Mouse (Mus musculus): ENCODE measurements around the gene Dyrk3. TPM values are rescaled to one million over a fixed set of nuclear protein-coding genes. Genes with fewer than 3 reads are reported as not detected.

Dyrk3 gene
- polyA plus RNA-seq, 1 experiment = 4.6 TPM

- H3K4me1 ChIP-seq (ENCODE audit: control insufficient read depth, insufficient read depth, insufficient read length) = peaks cover 3% of the 10 kb centered on the region; the same call in 1 of the 2 replicates
- TF ChIP-seq POLR2A (IDR thresholded peaks at IDR 0.05; ENCODE audit: low read depth, low read length) (peak; percentile 90), CTCF (IDR thresholded peaks at IDR 0.05; ENCODE audit: extremely low read depth, insufficient read depth, insufficient read length, insufficient replicate concordance) (no peak)
- peak within 1 kb of the TSS; percentile 75 for H3K27ac ChIP-seq (ENCODE audit: insufficient read depth, low read length)
- no peaks in the 10 kb centered on the region for H3K36me3 ChIP-seq (ENCODE audit: control insufficient read depth, insufficient read depth, low read length)
- WGBS = under 1% methylated on average over 32 of the region's 32 CpGs
- DNase-seq (ENCODE audit: low read depth in 1 of 2, low spot score in 2 of 2) = peak; percentile 79 to 91
- H3K4me3 ChIP-seq (ENCODE audit: extremely low read depth, insufficient read depth, insufficient read length) = peak within 1 kb of the TSS; percentile 76
- no peaks in the 10 kb centered on the region for H3K27me3 ChIP-seq (ENCODE audit: control insufficient read depth, insufficient read depth, low read length)
These were observed 40.4 kb downstream of the Dyrk3 start, which contains the start of gene Mapkapk2 for GRCm38 (mm10) chr1:131097700-131098094. Gene Mapkapk2, minus strand, starts transcription at chr1:131097826.

- Histone ChIP-seq H3K4me1 (ENCODE audit: control insufficient read depth, insufficient read depth, insufficient read length) (peaks cover 10% of the 10 kb centered on the region; the same call in 1 of the 2 replicates), H3K36me3 (ENCODE audit: control insufficient read depth, insufficient read depth, low read length) (no peaks in the 10 kb centered on the region), H3K27me3 (ENCODE audit: control insufficient read depth, insufficient read depth, low read length) (no peaks in the 10 kb centered on the region), H3K27ac (ENCODE audit: insufficient read depth, low read length) (peak overlapping the region; percentile 75), H3K4me3 (ENCODE audit: extremely low read depth, insufficient read depth, insufficient read length) (peak overlapping the region; percentile 76)
- DNase-seq (ENCODE audit: low read depth in 1 of 2, low spot score in 2 of 2) = peak; percentile 40 to 41
- no peak for TF ChIP-seq CTCF (IDR thresholded peaks at IDR 0.05; ENCODE audit: extremely low read depth, insufficient read depth, insufficient read length, insufficient replicate concordance)
- no peak for TF ChIP-seq POLR2A (IDR thresholded peaks at IDR 0.05; ENCODE audit: low read depth, low read length)
- under 1% methylated on average over 96 of the region's 98 CpGs for WGBS
These were observed 41.1 kb downstream of the Dyrk3 start for GRCm38 (mm10) chr1:131096803-131097699.

GRCm38 (mm10) chr1:131096132-131096695 lies 41.9 kb downstream of the Dyrk3 start:
- Histone ChIP-seq H3K36me3 (ENCODE audit: control insufficient read depth, insufficient read depth, low read length) (no peaks in the 10 kb centered on the region), H3K27me3 (ENCODE audit: control insufficient read depth, insufficient read depth, low read length) (no peaks in the 10 kb centered on the region), H3K4me3 (ENCODE audit: extremely low read depth, insufficient read depth, insufficient read length) (peak overlapping the region; percentile 76), H3K4me1 (ENCODE audit: control insufficient read depth, insufficient read depth, insufficient read length) (peaks cover 11% of the 10 kb centered on the region; the same call in 1 of the 2 replicates), H3K27ac (ENCODE audit: insufficient read depth, low read length) (peak overlapping the region; percentile 75)
- peak in 1 of 2 experiments; percentile 21 for DNase-seq (ENCODE audit: low read depth in 1 of 2, low spot score in 2 of 2)
- TF ChIP-seq CTCF (IDR thresholded peaks at IDR 0.05; ENCODE audit: extremely low read depth, insufficient read depth, insufficient read length, insufficient replicate concordance) (no peak), POLR2A (IDR thresholded peaks at IDR 0.05; ENCODE audit: low read depth, low read length) (no peak)
- WGBS = 5% methylated on average over 9 of the region's 9 CpGs

- H3K36me3 ChIP-seq (ENCODE audit: control insufficient read depth, insufficient read depth, low read length) = no peaks in the 10 kb centered on the region
- whole genome bisulfite sequencing = 9% methylated on average over 8 of the region's 8 CpGs
- no peak for TF ChIP-seq CTCF (IDR thresholded peaks at IDR 0.05; ENCODE audit: extremely low read depth, insufficient read depth, insufficient read length, insufficient replicate concordance)
- H3K4me1 ChIP-seq (ENCODE audit: control insufficient read depth, insufficient read depth, insufficient read length) = peaks cover 16% of the 10 kb centered on the region; the same call in 1 of the 2 replicates
- H3K4me3 ChIP-seq (ENCODE audit: extremely low read depth, insufficient read depth, insufficient read length) = peak overlapping the region; percentile 76
- H3K27ac ChIP-seq (ENCODE audit: insufficient read depth, low read length) = peak overlapping the region; percentile 34; the same call in 1 of the 2 replicates
- no peak for DNase-seq (ENCODE audit: low read depth in 1 of 2, low spot score in 2 of 2)
- no peaks in the 10 kb centered on the region for H3K27me3 ChIP-seq (ENCODE audit: control insufficient read depth, insufficient read depth, low read length)
These were observed 42.6 kb downstream of the Dyrk3 start for GRCm38 (mm10) chr1:131095574-131095973.

- DNase-seq (ENCODE audit: low read depth in 1 of 2, low spot score in 2 of 2) = no peak
- WGBS = 86% methylated on average over 8 of the region's 8 CpGs
- H3K4me3 ChIP-seq (ENCODE audit: extremely low read depth, insufficient read depth, insufficient read length) = no peak overlapping the region
- H3K4me1 ChIP-seq (ENCODE audit: control insufficient read depth, insufficient read depth, insufficient read length) = peaks cover 32% of the 10 kb centered on the region; the same call in 1 of the 2 replicates
- TF ChIP-seq POLR2A (IDR thresholded peaks at IDR 0.05; ENCODE audit: low read depth, low read length) = no peak
- TF ChIP-seq CTCF (IDR thresholded peaks at IDR 0.05; ENCODE audit: extremely low read depth, insufficient read depth, insufficient read length, insufficient replicate concordance) = no peak
- H3K36me3 ChIP-seq (ENCODE audit: control insufficient read depth, insufficient read depth, low read length) = no peaks in the 10 kb centered on the region
- no peak overlapping the region for H3K27ac ChIP-seq (ENCODE audit: insufficient read depth, low read length)
- no peaks in the 10 kb centered on the region for H3K27me3 ChIP-seq (ENCODE audit: control insufficient read depth, insufficient read depth, low read length)
These were observed 44.3 kb downstream of the Dyrk3 start for GRCm38 (mm10) chr1:131093889-131094288.

GRCm38 (mm10) chr1:131092846-131093245 lies 45.3 kb downstream of the Dyrk3 start:
- 98% methylated on average over 3 of the region's 3 CpGs for WGBS
- no peak for DNase-seq (ENCODE audit: low read depth in 1 of 2, low spot score in 2 of 2)
- H3K27ac ChIP-seq (ENCODE audit: insufficient read depth, low read length) = no peak overlapping the region
- no peaks in the 10 kb centered on the region for H3K36me3 ChIP-seq (ENCODE audit: control insufficient read depth, insufficient read depth, low read length)
- no peak overlapping the region for H3K4me3 ChIP-seq (ENCODE audit: extremely low read depth, insufficient read depth, insufficient read length)
- peaks cover 32% of the 10 kb centered on the region; the same call in 1 of the 2 replicates for H3K4me1 ChIP-seq (ENCODE audit: control insufficient read depth, insufficient read depth, insufficient read length)
- TF ChIP-seq POLR2A (IDR thresholded peaks at IDR 0.05; ENCODE audit: low read depth, low read length) (no peak), CTCF (IDR thresholded peaks at IDR 0.05; ENCODE audit: extremely low read depth, insufficient read depth, insufficient read length, insufficient replicate concordance) (no peak)
- H3K27me3 ChIP-seq (ENCODE audit: control insufficient read depth, insufficient read depth, low read length) = no peaks in the 10 kb centered on the region

All from spleen, adult 2 months (tissue).